Mouse (Mus musculus): ENCODE measurements at regions not wholly inside any gene's neighbourhood (a gene's known extent, or its start where the extent isn't known, plus 50 kb on each side); places are given as distances from the start of the nearest gene placed in this dataset.
A peak's percentile ranks its signal among the peaks of the same experiment; 100 is the strongest.

DNA sequence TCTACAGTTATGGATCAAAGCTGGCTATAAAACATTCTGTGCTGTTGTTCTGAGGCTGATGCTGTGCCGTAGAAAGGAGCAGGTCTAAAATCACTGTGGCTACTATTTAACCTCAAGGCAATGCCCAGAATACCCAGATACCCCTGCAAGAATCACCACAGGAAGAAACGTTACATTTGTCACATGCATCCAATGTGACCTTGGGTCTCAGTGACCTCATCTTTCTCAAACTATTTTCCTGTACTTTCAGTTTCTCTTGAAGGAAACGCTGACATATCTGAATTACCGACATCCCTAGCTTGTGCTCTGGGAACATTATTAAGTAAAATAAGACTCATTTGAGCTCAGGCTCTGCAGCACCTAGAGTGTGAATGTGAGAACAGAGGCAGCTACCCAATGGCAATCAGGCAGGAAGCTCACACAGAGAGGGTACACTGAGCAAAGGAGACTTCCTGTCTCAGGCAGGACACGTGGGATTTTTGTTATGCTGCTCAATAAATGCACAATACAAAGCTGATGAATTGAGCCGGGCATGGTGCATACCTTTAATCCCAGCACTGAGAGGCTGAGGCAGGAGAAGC is 436.7 kb upstream of the Jarid2 start:
- peak; percentile 57 for DNase-seq (ENCODE audit: low read depth, low spot score)

DNA sequence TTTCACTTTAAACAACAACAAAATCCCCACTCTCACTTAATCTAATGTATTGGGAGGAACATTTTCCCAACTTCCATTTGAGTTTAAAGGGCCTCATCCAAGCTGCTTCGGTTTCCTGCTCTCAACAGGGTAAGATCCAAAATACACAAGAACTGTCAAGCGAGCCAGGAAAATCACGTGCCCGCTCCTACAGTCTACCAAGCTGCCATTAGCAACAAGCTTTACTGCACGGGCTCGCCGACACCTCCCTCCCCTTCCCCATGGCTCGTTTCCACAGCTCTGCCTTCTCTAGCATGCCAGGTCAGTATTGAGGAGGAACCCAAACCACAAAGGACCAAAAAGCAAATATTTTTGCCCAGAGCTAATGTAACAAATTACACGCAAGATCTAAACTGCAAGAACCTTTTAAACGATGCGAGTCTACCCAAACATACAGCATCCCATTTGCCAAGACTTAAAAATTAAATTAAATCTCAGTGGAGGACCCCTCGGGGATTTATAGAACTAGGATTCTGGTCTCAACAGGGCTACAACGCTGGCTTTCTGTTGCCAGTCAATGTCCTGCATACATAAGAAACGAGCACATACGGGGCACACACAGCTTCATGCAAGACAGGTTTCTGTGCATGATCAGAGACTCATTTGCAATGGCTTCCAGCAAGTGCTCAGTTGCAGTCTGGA is 435.4 kb upstream of the Jarid2 start:
- no peak for DNase-seq (ENCODE audit: low read depth, low spot score)

DNA sequence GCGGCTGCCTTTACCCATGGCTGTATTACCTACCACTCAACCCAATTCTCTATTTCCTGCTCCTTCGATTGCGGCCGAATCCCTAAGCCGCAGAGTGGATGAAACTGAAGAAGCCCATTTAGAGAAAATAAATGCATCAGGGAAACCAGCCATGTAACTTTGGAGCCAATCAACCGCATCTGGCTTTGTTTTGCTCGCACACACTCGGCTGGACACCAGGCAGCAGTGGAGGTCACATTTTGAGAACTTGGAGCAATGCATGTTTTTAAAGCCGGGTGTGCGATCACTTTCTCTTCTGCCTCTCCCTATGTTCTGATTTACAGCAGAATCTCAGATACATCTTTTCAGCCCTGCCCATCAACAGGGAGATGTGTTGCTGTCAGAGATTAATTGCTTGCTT is 433.7 kb upstream of the Jarid2 start:
- no peak for DNase-seq (ENCODE audit: low read depth, low spot score)

DNA sequence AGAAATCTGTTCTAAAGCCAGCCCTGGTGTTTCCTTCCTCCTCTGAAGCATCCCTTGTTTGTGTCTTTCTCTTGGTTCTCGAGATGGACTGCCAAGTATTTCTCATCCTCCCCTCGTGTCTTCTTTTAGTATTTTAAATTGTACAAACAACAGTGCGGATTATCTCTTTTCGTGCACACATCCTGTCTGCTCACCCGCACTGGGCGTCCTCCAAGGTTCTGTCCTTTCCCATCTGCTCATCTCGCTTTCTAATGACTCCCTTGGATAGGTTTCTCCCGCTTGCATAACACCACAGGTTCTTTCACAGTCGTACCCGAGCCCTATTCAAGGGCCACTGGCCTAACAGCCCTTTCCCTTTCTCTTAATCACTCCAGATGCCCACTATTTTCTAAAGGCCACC is 428.7 kb upstream of the Jarid2 start:
- no peak for DNase-seq (ENCODE audit: low read depth, low spot score)

DNA sequence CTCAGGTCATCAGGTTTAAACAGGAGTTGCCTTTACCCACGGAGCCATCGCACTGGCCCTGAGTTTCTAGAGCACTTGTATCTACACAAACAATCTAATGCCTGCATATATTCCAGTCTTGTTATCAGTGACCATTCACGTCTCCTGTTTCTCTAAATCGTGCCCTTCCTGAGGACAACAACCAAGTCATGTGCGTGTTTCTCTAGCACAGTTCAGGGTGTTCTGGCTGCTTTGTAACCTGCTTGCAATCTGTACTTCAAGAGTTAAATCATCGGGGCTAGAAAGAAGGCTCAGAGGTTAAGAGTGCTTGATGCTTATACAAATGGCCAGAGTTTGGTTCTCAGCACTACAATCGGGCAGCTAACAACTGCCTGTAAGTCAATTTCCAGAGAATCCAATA is 428.1 kb upstream of the Jarid2 start:
- no peak for DNase-seq (ENCODE audit: low read depth, low spot score)

DNA sequence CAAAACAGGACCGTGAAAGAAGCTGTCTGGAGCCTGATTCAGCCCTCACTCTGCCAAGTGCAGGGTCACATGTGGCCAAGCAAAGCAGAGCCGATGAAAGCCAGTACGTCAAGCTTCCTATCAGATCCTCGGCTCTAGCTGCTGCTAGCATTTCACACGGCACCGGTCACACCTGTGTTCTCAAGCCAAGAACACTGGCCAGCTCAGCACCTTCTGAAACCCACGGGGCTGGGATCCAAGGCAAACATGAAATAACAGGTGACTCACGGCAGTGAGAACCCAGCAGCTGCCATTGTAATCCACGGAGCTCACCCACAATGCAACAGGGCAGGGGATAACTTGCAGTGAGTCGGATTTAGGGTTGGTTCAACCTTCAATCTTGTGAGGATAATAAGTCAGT is 427.3 kb upstream of the Jarid2 start:
- DNase-seq (ENCODE audit: low read depth, low spot score), result no peak

DNA sequence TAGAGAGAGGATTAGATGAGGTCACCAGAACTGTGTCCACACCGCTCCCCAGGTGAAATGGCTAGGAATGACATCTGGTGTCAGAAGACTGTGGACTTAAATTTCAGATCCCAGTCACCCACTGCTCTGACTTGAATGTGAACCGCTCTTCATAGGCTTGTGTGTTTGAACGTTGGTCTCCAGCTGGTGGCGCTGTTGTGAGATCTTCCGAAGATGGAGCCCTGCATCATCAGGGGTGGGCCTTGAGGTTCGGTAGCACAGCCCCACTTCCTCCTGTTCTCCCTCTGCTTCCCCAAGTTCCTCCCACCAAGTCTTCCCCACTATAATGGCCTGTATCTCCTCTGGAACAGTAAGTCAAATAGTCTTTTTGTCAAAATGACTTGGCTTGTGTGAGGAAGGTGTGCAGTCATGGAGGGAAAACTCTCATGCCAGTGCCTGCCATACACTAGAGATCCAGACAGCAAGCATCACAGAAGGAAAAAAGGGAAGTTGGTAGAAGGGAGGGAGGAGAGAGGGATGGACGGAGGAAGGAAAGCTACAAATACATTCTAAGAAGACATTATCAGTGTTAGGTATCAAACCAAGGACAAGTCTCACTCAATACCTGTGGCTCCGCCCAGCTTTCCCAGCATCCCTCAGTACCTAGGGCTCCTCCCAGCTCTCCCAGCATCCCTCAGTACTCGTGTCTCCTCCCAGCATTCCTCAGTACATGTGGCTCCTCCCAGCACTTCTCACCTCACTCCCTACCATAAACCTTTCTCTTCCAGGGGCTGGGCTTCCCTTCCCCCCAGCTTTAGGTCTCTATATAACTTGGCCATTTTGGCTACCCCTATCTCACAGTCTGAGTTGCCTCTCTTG is 423.9 kb upstream of the Jarid2 start:
- DNase-seq (ENCODE audit: low read depth, low spot score), result peak; percentile 79

DNA sequence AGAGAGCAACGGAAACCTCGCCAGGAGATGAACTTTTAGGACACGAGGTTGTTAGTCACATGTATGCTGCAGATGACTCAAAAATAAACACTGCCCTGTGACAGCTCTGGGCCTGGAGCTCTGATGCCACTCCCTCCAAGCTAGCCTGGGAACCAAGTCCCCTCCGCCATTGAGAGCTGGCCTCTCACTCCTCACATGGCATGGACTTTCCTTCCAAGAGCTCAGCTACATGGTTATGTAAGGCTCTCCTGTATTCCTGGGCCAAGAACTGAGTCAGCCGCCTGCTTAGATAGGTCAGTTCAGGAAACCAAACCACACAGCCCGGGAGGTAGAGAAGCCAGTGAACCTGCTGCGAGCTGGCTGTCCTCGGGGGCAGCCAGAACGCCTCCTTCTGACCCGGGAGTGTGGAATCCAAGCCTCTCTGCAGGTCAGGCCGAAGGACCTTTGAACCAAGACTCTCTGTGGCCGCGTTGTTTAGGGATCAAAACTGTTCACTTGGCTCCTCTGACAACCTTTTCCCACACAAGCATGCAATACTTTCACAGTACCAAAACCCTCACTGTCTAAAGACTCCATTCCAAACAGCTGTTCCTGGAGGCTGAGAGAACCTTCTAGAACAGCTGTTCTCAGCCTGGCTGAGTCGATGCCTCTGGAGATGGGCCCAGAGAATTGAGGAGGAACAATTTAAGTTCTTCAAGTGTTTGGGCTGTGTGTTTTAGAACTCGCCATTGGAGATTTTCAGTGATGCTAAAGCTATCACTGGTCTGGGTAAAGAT is 422.8 kb upstream of the Jarid2 start:
- DNase-seq (ENCODE audit: low read depth, low spot score), result no peak

DNA sequence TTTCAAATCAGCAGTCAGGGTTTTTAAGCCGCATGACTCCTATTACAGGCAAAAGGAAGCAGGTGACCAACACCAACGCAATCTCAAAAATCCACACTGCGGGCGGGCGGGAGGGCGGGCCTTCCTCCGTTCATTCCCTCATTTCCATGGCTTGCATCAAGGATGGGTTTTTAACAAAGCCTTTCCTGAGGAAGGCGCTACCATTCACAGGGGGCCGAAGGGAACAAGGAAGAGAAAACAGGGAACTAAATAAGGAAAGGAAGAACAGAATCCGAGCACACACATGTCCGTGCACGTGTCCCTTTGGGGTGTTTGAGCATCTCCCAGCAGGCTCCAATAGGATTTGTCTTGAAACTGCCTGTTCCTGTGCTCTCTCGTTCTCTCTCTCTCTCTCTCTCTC is 421.0 kb upstream of the Jarid2 start:
- no peak for DNase-seq (ENCODE audit: low read depth, low spot score)

DNA sequence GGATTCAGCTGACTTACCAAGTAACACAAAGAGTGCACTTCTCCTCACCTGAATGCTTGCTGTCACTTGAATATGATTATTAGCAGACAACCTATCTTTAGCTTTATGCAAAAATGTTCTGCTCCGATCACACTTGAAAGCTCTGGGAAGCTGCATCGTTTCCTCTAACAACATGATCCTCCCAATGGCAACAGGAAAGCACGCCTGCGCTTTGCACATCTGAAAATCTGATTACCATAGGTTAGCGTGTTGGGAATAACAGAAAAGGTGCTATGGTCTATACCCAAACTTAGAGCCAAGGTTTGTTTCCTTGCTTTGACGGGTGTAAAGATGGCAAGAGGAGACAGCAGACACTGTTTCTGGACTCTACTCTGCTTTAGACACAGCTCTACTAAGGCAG is 417.0 kb upstream of the Jarid2 start:
- DNase-seq (ENCODE audit: low read depth, low spot score), result no peak

DNA sequence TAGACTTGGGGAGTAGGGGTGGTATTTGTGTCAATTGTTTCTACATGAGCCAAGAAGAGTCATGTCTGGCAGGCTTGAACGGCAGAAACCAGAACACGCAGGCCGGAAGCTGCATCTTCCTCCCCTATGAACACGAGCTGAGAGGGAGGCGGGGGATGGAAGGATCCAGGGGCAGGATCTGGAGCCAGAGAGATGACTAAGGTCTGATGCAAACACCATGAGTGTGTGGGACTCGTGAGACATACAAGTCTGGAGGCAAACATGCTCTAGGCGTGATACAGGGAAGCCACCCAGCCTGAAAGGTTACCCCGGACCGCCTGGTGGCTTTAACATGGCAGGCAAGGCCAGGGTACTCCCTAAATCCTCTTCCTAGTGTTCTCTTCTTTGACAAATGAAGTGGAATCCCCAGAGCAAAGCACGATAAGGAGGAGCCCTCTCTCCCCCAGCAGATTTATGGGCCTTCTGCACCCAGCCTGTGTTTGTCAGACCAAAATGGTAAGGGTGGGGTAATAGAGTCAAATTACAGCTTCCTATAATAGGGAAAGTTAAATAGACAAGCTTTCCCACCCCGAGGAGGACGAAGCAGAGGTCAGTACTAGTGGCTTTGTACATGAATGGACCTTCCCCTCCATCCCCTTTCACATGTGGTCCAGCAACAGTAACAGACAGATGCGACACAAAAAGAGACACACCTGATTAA is 412.4 kb upstream of the Jarid2 start:
- DNase-seq (ENCODE audit: low read depth, low spot score), result no peak

DNA sequence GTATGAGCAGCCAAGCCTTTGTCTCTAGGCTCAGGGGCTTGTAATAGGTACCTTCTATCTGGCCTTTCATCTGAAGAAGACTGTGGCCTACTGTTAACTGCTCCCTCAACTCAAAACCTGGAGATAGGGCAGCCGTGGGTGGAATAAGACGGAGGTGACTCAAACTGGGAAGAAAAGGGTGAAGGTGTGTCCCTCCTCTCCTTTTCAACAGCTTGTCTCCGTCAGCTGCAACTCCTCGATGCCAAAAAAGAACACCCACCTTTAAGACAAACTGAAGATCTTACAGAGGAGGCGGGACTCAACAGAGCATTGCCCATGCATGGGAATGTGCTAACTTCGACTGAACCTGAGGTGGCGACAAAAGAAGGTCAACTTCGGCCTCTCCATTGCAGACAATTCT is 411.7 kb upstream of the Jarid2 start:
- peak; percentile 40 for DNase-seq (ENCODE audit: low read depth, low spot score)

DNA sequence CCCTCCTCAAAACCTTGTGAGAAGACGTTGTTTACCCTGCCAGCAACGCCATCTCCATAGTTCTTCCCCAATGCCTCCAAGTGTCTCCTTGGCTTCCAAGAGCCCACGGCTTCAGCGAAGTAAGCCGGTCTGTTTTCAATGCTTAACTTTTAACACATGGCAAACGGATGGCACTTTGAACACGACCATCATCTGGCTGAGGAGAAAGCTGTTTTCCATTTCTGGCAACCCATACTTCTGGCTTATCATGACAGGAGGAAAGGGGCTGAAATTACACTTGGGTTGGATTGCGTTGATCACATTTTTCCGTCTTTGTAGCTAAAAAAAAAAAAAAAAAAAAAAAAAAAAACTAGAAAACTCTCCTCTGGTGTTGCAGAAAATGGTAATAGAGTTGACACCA is 410.2 kb upstream of the Jarid2 start:
- DNase-seq (ENCODE audit: low read depth, low spot score), result no peak

DNA sequence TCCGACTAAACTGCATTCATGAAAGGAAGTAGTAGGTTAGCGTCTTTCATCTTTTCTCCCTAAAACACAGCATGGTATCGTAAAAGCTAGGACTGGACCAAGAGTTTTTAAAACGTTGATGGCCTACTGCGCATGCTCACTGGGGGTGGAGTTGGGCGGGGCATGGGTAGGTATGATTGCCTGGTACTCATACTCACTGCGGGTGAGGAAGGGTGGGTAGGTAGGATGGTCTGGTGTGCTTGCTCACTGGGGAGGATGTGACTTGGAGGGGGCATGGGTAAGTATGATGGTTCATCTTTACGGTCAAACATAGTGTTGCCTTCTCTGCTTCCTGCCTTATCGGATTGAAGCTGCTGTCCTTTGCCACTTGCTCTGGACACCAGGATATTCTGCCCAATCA is 409.8 kb upstream of the Jarid2 start:
- no peak for DNase-seq (ENCODE audit: low read depth, low spot score)

DNA sequence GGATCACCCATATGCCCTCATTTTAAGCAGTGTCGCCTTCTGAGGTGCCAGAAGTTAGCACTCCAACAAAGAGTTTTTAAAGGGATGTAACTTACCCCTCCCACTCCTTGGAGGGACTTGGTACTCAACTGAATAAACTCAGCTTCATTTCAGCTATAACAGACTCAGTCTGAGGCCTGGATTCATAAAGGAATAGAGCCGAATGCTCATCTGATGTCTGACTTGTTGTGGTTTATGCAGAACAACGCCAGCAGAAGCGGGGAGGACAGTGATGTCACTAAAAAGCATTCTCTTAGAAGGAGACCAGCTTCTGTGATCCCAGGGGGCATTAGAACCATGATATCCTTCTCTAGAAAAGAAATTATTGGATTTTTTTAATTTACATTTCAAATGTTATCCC is 409.0 kb upstream of the Jarid2 start:
- DNase-seq (ENCODE audit: low read depth, low spot score), result peak; percentile 26

DNA sequence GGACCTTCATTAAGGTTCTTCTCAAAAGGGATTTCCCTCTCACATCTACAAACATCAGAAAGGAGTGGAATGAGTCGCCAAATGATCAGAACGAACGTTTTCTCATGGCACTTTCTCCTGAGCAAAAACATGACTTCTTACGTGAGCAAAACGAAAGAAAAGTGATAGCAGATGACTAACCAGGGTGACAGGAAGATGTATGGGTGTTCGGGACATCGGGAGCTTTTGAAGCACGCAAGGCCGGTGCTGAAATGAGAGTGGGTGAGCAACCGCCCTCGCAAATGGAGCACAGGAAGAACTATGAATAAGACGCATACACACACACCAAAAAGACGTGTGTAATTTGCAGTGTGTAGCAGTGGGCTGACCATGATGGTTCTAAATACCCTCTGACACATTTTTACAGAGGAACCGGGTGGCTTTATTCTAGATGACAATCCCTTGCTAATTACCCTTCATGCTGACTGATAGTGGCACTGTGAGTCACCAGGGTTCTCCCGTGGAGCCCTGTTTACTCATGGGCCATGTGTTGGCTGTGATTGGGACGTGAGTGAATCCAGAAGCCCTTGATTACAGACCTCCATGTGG is 408.2 kb upstream of the Jarid2 start:
- DNase-seq (ENCODE audit: low read depth, low spot score), result peak; percentile 76

DNA sequence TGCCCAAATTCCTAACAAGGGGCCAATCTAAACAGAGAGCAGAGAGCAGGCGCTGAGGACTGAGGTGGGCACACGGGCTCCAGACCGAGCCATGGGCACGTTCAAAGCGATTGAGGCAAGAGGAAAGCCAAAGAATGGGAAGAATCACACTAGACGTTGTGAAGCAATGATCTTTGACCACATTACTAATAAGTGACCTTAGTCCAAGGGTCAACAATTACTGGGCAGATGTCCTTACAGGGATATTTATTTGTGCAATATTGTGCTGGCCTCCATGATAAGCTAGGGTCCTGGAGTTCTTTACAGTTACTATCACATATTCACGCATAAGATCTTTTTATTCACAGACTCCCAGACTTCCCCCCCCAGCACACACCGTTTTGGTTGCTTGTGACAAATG is 400.9 kb upstream of the Jarid2 start:
- no peak for DNase-seq (ENCODE audit: low read depth, low spot score)

DNA sequence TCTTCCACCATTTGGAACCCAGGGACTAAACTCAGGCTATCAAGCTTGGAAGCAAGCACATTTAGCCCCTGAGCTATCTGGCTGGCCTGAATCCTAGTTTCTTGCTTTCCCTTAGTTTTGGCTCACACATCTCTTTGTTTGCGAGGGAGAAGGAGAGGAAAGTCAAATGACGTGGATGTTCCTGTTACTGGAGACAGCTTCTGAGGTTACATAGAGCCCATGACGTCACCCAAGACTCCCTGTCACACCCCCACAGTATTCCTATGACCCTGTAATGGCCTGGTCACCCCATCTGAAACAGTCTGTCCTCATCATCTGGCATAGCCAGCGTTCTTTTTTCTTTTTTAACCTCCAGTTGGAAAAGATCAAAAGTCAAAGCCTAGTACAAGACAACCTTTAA is 400.1 kb upstream of the Jarid2 start:
- no peak for DNase-seq (ENCODE audit: low read depth, low spot score)

DNA sequence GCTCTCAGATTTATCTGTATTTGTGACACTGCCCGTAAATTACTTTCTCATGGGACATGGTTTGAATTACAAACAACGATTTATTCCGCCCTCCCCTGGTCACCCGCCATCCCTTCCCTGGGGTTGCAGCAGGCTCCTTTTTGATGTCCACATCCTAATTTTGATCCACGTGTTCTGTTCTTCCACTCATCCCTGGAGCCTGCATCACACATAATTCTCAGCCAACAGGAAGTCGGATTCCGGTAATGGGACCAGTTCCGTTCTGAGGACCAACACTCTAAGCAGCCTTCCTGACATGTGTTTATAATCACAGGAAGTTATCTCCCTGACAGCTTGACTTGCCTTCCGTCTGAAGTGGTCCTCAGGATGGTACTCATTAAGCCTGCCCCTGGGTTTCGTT is 399.6 kb upstream of the Jarid2 start:
- DNase-seq (ENCODE audit: low read depth, low spot score), result no peak

DNA sequence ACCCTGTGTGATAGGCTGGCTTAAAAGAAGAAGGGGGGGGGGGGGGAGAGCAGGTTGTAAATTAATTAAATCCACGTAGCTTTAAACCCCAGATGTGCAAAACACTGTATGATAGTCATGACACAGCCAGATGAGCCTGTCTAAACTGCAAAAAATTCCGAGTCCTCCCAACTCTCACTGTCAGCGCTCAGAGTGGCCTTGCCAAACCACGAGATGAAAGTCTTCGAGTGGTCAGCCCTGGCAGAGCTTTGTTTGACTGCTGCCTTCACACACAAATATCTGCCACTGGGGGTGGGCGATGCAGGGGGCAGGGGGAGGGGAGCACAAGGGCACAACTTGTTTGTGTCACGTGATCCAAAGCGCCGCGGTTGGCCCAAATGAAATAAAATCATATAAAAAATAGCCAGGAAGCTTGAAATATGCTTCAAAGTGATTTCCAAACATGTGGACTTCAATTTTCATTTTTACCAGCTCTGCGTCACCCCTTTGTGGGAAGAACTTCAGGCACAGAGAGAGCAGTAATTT is 396.5 kb upstream of the Jarid2 start:
- DNase-seq (ENCODE audit: low read depth, low spot score), result no peak

All from CD4-positive, CD25-positive, alpha-beta regulatory T cell, adult 2 months (primary cell).